Mouse (Mus musculus): ENCODE measurements around the gene Fbxl22. TPM values are rescaled to one million over a fixed set of nuclear protein-coding genes. Genes with fewer than 3 reads are reported as not detected.

Gene Fbxl22
- polyA plus RNA-seq, 1 experiment from 2014 or later: 1.5 TPM

DNA sequence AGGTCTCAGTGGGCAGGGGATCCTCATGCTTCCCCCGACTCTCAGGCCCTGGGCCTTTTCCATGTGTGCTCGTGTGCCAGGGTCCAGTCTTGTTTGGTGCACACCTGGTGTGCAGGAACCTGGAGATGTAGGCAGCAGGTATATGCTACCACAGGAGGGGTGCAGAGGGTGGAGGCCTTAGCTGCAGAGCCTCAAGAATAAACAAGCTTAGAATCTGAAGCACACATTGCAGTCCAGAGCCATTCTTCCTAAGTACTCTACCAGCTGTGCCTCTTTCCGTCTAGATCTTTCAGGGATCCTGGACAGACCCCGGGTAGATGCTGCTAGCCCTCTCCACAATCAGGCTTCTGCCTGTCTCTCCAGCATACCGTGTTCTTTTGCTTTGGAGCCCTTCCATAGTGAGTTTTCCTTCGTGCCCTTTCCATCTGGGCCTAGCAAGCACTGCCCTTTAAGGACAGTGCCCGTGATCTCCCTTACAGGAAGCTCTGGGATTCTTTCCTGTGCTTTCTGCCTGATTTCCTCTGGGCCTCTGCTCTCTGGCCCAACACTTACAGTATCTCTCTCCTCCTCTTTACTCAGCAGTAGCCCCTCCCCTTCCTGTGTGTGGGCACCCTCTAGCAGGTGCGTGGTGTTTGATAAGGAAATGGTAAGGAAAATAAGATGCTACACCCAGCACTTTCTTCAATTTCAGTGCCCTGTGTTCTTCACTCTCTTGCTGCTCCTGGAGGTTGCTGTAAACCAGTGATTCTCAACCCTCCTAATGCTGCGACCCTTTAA lies 9.1 kb downstream of the Fbxl22 start:
- Histone ChIP-seq H3K4me1 (peaks cover 68% of the 10 kb centered on the region), H3K36me3 (peaks cover 87% of the 10 kb centered on the region), H3K27me3 (ENCODE audit: low read depth, poor library complexity, severe bottlenecking) (no peaks in the 10 kb centered on the region), H3K4me3 (no peak overlapping the region), H3K9me3 (replicated peaks) (no peaks in the 10 kb centered on the region), H3K27ac (replicated peaks) (peak overlapping the region; percentile 72)
- WGBS: 73% methylated on average over 9 of the region's 9 CpGs
- no peak for DNase-seq (ENCODE audit: low spot score)

DNA sequence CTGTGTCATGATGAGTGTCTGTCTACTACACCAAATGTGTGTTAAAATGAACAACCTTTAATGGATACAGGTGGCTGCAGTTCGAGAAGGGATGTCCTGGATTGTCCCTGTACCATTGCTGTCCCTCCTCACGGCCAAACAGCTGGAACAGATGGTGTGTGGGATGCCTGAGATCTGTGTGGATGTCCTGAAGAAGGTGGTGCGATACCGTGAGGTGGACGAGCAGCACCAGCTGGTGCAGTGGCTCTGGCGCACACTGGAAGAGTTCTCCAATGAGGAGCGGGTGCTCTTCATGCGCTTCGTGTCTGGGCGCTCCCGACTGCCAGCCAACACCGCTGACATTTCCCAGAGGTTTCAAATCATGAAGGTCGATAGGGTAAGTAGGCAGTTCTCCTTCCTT lies 9.9 kb downstream of the Fbxl22 start:
- Histone ChIP-seq H3K27ac (replicated peaks) (peak overlapping the region; percentile 72), H3K27me3 (ENCODE audit: low read depth, poor library complexity, severe bottlenecking) (no peaks in the 10 kb centered on the region), H3K9me3 (replicated peaks) (no peaks in the 10 kb centered on the region), H3K36me3 (peaks cover 92% of the 10 kb centered on the region), H3K4me3 (no peak overlapping the region), H3K4me1 (peaks cover 60% of the 10 kb centered on the region)
- 91% methylated on average over 13 of the region's 13 CpGs for WGBS
- no peak for DNase-seq (ENCODE audit: low spot score)

DNA sequence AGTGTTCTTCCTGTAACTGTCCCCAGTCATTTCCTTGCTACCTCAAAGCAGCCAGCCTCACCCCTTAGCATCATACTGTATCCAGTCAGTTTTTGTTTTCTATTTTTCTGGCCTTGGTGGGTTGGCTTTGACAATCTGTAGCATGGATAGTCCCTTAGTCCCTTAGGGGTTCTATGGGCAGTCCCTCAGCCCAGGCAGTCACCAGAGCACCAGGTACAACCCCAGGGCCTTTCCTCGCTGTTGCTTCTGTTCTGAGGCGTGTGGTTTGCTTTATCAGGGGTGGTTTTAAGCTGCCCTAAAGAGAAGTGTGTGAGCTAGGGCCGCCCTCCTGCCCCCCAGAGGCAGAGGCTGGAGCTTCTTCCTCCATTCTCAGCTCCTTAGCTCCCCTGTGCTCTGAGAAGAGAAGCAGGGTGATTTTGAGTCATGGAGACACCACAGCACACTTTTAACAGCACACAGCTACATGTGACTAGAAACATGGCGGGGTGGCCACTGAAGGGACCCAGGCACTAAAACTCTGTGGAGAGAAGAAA lies 10.4 kb downstream of the Fbxl22 start:
- Histone ChIP-seq H3K36me3 (peaks cover 90% of the 10 kb centered on the region), H3K4me3 (no peak overlapping the region), H3K4me1 (peaks cover 55% of the 10 kb centered on the region), H3K9me3 (replicated peaks) (no peaks in the 10 kb centered on the region), H3K27ac (replicated peaks) (peak overlapping the region; percentile 72), H3K27me3 (ENCODE audit: low read depth, poor library complexity, severe bottlenecking) (no peaks in the 10 kb centered on the region)
- WGBS: 82% methylated on average over 4 of the region's 4 CpGs
- no peak for DNase-seq (ENCODE audit: low spot score)

DNA sequence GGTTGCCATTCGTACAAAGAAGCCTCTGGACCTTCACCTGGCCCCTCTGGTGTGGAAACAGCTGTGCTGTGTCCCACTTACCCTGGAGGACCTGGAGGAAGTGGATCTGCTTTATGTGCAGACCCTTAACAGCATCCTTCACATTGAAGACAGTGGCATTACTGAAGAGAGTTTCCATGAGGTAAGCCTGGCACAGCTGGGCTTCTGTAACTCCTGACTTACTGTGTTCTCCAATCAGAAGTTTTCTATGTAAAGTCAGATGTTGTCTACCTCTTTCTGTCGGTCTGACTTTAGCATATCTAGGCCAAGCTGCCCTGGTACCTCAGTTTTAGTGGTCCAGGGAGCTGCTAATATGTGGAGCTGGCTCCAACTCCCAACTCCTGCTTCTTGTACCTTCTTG lies 13.1 kb downstream of the Fbxl22 start:
- Histone ChIP-seq H3K4me1 (peaks cover 37% of the 10 kb centered on the region), H3K27me3 (ENCODE audit: low read depth, poor library complexity, severe bottlenecking) (no peaks in the 10 kb centered on the region), H3K9me3 (replicated peaks) (no peaks in the 10 kb centered on the region), H3K36me3 (peaks cover 90% of the 10 kb centered on the region), H3K27ac (replicated peaks) (no peak overlapping the region), H3K4me3 (no peak overlapping the region)
- DNase-seq (ENCODE audit: low spot score): no peak
- 95% methylated on average over 2 of the region's 2 CpGs for WGBS

DNA sequence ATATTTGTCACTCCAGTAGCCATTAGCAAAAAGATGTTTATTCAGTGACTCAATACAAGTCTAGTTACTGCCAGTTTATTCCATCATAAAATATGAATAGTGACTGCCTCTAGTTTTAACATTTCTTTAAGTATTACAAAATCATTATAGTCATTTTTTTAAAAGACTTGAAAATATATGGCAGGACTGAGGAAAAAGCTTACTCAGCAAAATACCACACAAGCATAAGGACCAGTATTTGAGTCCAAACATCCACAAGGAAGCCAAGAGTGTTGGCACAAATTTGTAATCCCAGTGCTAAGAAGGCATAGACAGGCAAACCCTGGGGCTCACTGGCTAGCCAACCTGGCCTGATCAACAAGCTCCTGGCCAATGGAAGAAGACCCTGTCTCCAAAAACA lies 20.4 kb downstream of the Fbxl22 start:
- no peak overlapping the region for H3K27ac ChIP-seq (replicated peaks)
- H3K4me3 ChIP-seq: no peak overlapping the region
- H3K36me3 ChIP-seq: peaks cover 99% of the 10 kb centered on the region
- H3K27me3 ChIP-seq (ENCODE audit: low read depth, poor library complexity, severe bottlenecking): no peaks in the 10 kb centered on the region
- H3K4me1 ChIP-seq: no peaks in the 10 kb centered on the region
- no peak for DNase-seq (ENCODE audit: low spot score)
- no peaks in the 10 kb centered on the region for H3K9me3 ChIP-seq (replicated peaks)

DNA sequence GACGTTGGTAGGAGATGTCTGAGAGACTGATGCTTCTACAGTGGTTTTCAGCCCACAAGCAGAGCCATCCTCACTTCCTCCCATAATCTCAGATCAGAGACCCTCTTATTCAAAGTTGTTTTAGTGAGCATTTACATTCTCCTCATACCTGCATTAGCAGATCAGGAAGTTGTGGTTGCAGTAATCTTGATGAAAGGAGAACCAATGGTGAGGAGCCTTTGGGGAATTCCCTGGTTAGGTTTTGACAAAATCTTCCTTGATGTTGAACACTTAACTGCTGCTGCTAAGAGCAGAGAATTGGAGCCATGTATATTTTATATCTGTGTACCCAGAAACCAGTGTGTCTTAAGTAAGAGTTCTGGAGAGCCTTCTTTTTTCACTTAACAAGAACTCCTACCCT lies 22.0 kb downstream of the Fbxl22 start:
- H3K4me1 ChIP-seq: no peaks in the 10 kb centered on the region
- 92% methylated on average over 1 of the region's 1 CpGs for WGBS
- no peak overlapping the region for H3K4me3 ChIP-seq
- H3K9me3 ChIP-seq (replicated peaks): no peaks in the 10 kb centered on the region
- H3K27me3 ChIP-seq (ENCODE audit: low read depth, poor library complexity, severe bottlenecking): no peaks in the 10 kb centered on the region
- no peak for DNase-seq (ENCODE audit: low spot score)
- H3K36me3 ChIP-seq: peaks cover 99% of the 10 kb centered on the region
- no peak overlapping the region for H3K27ac ChIP-seq (replicated peaks)

DNA sequence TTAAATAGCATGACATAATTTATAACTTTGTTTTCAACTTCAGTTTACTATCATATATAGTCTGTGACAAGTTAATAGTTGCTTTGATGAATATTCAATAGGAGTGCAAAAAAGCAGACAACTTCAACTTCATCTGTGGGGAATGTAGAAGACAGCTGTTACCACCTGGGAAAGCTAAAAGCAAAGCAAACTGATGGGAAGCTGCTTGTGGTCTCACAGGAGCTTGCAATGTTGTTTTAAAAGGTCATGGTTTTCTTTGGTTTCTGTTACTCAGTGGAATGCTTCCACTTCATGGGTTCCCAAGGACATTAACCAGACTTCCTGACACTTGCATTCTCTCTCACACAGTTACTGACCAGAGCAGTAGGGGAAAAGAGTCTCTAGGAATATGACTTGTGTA lies 25.6 kb downstream of the Fbxl22 start:
- Histone ChIP-seq H3K4me1 (no peaks in the 10 kb centered on the region), H3K27ac (replicated peaks) (no peak overlapping the region), H3K36me3 (peaks cover 99% of the 10 kb centered on the region), H3K9me3 (replicated peaks) (no peaks in the 10 kb centered on the region), H3K27me3 (ENCODE audit: low read depth, poor library complexity, severe bottlenecking) (no peaks in the 10 kb centered on the region), H3K4me3 (no peak overlapping the region)
- DNase-seq (ENCODE audit: low spot score): no peak

DNA sequence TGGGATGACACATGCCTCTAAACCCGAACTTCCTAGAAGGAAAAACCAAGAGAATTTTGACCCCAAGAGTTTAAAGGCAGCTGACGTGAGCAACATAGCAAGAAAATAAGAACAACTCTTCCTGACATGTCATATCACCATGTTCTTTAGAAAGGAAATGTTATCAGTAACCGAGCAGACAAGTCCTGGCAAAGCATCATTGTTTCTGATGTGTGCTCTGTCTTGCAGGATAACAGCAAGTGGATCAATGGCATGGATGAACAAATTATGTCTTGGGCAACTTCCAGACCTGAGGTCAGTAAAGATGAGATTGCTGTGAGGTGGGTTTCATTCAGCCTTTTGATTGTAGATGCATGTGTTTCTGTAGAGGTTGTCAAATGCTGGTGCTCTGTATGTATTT lies 31.0 kb downstream of the Fbxl22 start:
- Histone ChIP-seq H3K9me3 (replicated peaks) (no peaks in the 10 kb centered on the region), H3K36me3 (peaks cover 91% of the 10 kb centered on the region), H3K4me3 (no peak overlapping the region), H3K27ac (replicated peaks) (no peak overlapping the region), H3K4me1 (no peaks in the 10 kb centered on the region), H3K27me3 (ENCODE audit: low read depth, poor library complexity, severe bottlenecking) (no peaks in the 10 kb centered on the region)
- no peak for DNase-seq (ENCODE audit: low spot score)
- 92% methylated on average over 3 of the region's 3 CpGs for WGBS

DNA sequence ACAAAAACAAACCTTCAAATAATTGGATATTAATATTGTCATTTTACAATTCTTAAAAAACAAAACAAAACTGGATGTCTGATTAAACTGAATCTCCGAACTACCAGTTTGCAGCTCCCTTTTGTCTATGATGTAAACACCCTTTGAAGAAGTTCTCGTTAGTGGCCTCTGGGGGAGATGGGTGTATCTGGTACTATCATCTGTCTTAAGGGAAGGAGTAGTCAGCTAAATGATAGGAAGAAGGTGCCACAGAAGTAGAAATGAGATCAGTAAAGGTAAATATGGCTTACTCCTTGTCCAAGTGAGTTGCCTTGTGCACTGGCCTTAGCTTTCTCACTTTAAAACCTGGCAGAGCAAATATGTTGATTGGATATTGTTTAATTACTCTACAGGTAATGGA lies 36.6 kb downstream of the Fbxl22 start:
- Histone ChIP-seq H3K36me3 (peaks cover 87% of the 10 kb centered on the region), H3K4me3 (no peak overlapping the region)

DNA sequence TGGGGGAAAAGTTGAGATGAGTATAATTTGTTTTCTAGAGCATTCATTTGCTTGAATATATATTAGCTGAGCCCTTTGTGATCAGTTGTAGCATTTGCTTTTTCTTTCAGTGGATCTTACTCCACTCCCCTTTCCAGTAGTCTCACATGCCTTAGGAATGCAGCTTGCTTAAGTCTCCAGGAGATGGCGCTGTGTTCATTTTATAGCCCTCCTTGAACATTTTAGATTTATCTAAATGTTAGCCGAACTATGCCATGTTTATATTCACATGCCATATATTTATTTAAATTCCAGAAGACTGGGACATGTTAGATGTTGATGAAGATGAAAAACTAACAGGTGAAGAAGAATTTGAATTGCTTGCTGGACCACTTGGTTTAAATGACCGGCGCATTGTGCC lies 49.3 kb downstream of the Fbxl22 start:
- WGBS: 63% methylated on average over 4 of the region's 4 CpGs
- Histone ChIP-seq H3K4me3 (no peak overlapping the region), H3K27me3 (ENCODE audit: low read depth, poor library complexity, severe bottlenecking) (no peaks in the 10 kb centered on the region), H3K27ac (replicated peaks) (no peak overlapping the region), H3K36me3 (peaks cover 70% of the 10 kb centered on the region), H3K9me3 (replicated peaks) (no peaks in the 10 kb centered on the region), H3K4me1 (no peaks in the 10 kb centered on the region)
- DNase-seq (ENCODE audit: low spot score): no peak

More for the DNA sequence above, 36.6 kb downstream of the Fbxl22 start:
- H3K27me3 ChIP-seq (ENCODE audit: low read depth, poor library complexity, severe bottlenecking): no peaks in the 10 kb centered on the region
- no peaks in the 10 kb centered on the region for H3K9me3 ChIP-seq (replicated peaks)
- no peaks in the 10 kb centered on the region for H3K4me1 ChIP-seq
- 89% methylated on average over 2 of the region's 2 CpGs for WGBS
- no peak overlapping the region for H3K27ac ChIP-seq (replicated peaks)
- DNase-seq (ENCODE audit: low spot score): no peak

Other genes with a start within 250 kb of the Fbxl22 start
- gene Herc1, start 164.1 kb downstream of the Fbxl22 start, polyA plus RNA-seq (2016; fragmentation: Nextera tagmentation; extraction: Ambion mirVana): 26.1 and 30.8 TPM in 2 replicates
- gene Usp3, start 78.5 kb upstream of the Fbxl22 start, polyA plus RNA-seq (2016; fragmentation: Nextera tagmentation; extraction: Ambion mirVana): 88.1 and 103 TPM in 2 replicates
- 0.93 and 1.5 TPM in 2 replicates for gene Car12, start 199.1 kb upstream of the Fbxl22 start, polyA plus RNA-seq (2016; fragmentation: Nextera tagmentation; extraction: Ambion mirVana)

Measured in midbrain, embryonic 10.5 days (tissue).